Mouse (Mus musculus) hindbrain, embryonic 14.5 days (tissue): ENCODE measurements around the gene Ubqln1. TPM values are rescaled to one million over a fixed set of nuclear protein-coding genes. Genes with fewer than 3 reads are reported as not detected.

Experiments
- ATAC-seq: fragments of 200-750 bp; cut with Nextera tagmentation; 2 replicates; pipeline ENCODE4 v1.8.0; 2017; ENCODE audit warnings: moderate number of reproducible peaks, mild to moderate bottlenecking, moderate TSS enrichment, moderate library complexity; ENCODE audit not compliant: low FRiP score
- DNase-seq: peaks from one replicate; pipeline ENCODE4 v3.0.0-alpha.2; 2015; ENCODE audit warnings: low spot score
- H3K27ac ChIP-seq: fragments of 300-500 bp; sonication (generic); 2 replicates; pipeline ENCODE4 v1.5.1; 2014; ENCODE audit warnings: mild to moderate bottlenecking, moderate library complexity
- H3K27me3 ChIP-seq: fragments of 300-500 bp; sonication (generic); 2 replicates; pipeline ENCODE4 v1.6.1; 2014; ENCODE audit warnings: mild to moderate bottlenecking, low read length, mixed read lengths; ENCODE audit not compliant: control insufficient read depth, insufficient read depth
- H3K36me3 ChIP-seq: fragments of 300-500 bp; sonication (generic); replicated peaks from 2 replicates; pipeline ENCODE4 v1.6.1; 2014; ENCODE audit not compliant: control insufficient read depth, insufficient read depth
- H3K4me1 ChIP-seq: fragments of 300-500 bp; sonication (generic); replicated peaks from 2 replicates; pipeline ENCODE4 v1.6.1; 2014; ENCODE audit warnings: antibody characterized with exemption, low read length, mixed read lengths; ENCODE audit not compliant: control insufficient read depth, insufficient read depth
- H3K4me2 ChIP-seq: fragments of 300-500 bp; sonication (generic); replicated peaks from 2 replicates; pipeline ENCODE4 v1.6.1; 2014; ENCODE audit warnings: mild to moderate bottlenecking, moderate library complexity
- H3K4me3 ChIP-seq: fragments of 300-500 bp; sonication (generic); replicated peaks from 2 replicates; pipeline ENCODE4 v1.5.1; 2014; ENCODE audit warnings: mild to moderate bottlenecking, low read length
- H3K9ac ChIP-seq: fragments of 300-500 bp; sonication (generic); 2 replicates; pipeline ENCODE4 v1.6.1; 2014
- H3K9me3 ChIP-seq: fragments of 300-500 bp; sonication (generic); 2 replicates; pipeline ENCODE4 v1.6.1; 2016; ENCODE audit warnings: low read length; ENCODE audit not compliant: control insufficient read depth
- WGBS: fragments of 180-500 bp; shearing (Covaris S2); extraction: QIAGEN DNeasy Blood & Tissue Kit; methylation state at CpG from one replicate; pipeline ENCODE4 v1.1.7; 2014; 5-methylcytosine and 5-hydroxymethylcytosine counted together
- polyA plus RNA-seq: library from polyadenylated mRNA; unstranded; fragments of >200 nt; fragmentation: Nextera tagmentation; extraction: Ambion mirVana; gene quantifications from 2 replicates; pipeline ENCODE4 v1.2.1, GENCODE M21; 2014

Ubqln1 gene
- polyA plus RNA-seq, 1 experiment from 2014 or later, result 120 TPM

DNA sequence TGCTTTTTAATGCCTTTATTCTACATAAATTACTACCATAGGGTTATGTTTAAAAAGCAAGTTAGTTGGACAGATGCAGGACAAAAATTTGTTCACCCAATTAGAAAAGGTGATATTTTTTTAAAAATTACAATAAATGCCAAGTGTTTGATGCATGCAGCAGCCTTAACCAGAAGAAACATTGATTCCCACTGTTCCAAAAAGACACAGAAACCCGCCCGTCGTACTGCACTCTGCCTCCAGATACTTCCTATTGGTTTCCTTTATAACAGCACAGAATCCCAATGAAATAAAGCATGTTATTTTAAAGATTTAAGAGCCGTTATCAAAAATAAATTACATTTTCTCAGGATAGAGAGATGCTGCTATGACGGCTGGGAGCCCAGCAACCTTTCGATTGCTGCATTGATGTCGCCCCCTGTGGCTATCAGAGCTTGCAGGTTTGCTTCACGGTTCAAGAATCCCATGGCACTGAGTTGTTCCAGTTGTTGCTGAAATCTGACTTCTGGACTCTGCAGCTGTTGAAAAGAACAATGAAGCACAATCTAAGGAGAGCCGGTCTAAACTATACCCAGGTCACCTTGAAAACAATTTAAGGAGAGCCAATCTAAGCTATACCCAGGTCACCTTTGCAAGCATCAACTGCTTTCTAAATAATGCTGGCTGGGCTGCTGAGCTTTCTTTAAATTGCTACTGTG is 37.8 kb downstream of the Ubqln1 start:
- Histone ChIP-seq H3K4me2 (no peak overlapping the region), H3K4me3 (no peak overlapping the region), H3K36me3 (peaks cover 88% of the 10 kb centered on the region), H3K4me1 (no peaks in the 10 kb centered on the region), H3K9ac (no peak overlapping the region), H3K27ac (peak overlapping the region; percentile 18; the same call in 1 of the 2 replicates), H3K9me3 (no peaks in the 10 kb centered on the region), H3K27me3 (no peaks in the 10 kb centered on the region)
- DNase-seq (no peak), ATAC-seq (no peak)
- 81% methylated on average over 9 of the region's 9 CpGs for WGBS

DNA sequence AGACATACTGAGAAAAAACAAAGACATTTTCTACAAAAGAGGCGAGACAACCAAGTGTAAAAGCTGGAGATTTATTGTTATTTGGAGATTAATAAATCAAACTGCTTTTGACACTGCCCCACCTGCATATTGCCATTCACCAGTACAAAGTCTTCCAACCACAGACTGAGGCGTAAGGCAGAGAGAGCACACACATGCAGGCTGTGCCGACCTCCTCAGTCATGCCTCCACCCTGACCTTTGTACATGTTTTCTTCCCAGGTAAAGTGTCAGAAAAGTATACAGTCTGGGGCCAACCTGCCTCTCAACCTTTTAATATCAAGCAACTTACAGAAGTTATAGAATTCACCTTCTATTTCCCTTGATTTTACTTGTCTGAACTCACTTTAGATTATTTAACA is 39.3 kb downstream of the Ubqln1 start:
- no peak overlapping the region for H3K4me3 ChIP-seq
- no peak for ATAC-seq
- no peaks in the 10 kb centered on the region for H3K27me3 ChIP-seq
- H3K9ac ChIP-seq, result no peak overlapping the region
- DNase-seq, result no peak
- H3K4me1 ChIP-seq, result no peaks in the 10 kb centered on the region
- WGBS, result 93% methylated on average over 3 of the region's 3 CpGs
- H3K36me3 ChIP-seq, result peaks cover 82% of the 10 kb centered on the region
- no peak overlapping the region for H3K4me2 ChIP-seq
- no peak overlapping the region for H3K27ac ChIP-seq
- no peaks in the 10 kb centered on the region for H3K9me3 ChIP-seq

DNA sequence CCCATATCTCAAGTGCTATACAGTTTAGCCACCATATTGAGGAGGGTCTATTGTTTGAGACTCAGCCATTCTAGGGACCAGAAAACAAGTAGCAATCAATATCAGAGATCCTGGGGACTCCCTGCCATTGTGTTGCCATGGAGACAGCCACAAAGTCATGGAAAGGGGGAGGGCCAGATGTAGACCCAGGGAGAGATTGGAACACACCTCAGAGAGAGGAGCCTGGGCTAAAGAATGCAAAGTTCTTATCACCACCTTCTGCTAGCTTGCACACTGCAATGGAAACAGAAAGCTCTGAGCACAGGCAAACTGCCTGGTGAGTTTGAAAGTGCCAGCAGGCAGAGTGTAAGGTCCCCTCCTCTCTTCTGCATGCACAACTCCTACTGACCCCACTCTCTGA is 47.3 kb downstream of the Ubqln1 start:
- Histone ChIP-seq H3K9ac (no peak overlapping the region), H3K27ac (no peak overlapping the region), H3K4me3 (no peak overlapping the region), H3K9me3 (no peaks in the 10 kb centered on the region), H3K27me3 (no peaks in the 10 kb centered on the region), H3K4me1 (no peaks in the 10 kb centered on the region), H3K4me2 (no peak overlapping the region), H3K36me3 (peaks cover 29% of the 10 kb centered on the region)
- 0 out of 2 replicates have a peak, but pooled peaks have one; percentile 53 for ATAC-seq
- DNase-seq, result no peak

DNA sequence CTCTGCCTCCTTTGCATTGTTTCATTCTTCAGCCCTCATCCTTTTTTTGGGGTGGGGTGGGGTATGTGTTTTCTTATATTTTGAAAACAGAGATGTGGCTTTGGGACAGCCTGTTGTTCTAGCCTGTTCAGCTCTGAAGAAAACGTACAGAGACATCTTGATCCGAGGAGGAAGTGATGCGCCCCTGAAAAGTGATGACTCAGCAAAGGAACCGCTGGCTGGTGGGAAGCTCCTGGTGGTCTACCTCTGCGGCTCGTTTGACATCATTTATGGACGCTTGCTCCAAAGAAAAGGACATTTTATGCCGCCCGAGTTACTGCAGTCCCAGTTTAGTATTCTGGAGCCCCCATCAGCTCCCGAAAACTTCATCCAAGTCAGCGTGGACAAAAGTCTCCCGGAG is 52.1 kb downstream of the Ubqln1 start:
- ATAC-seq (no peak), DNase-seq (no peak)
- Histone ChIP-seq H3K4me3 (no peak overlapping the region), H3K9me3 (no peaks in the 10 kb centered on the region), H3K9ac (no peak overlapping the region), H3K36me3 (peaks cover 43% of the 10 kb centered on the region), H3K27me3 (no peaks in the 10 kb centered on the region), H3K27ac (no peak overlapping the region), H3K4me2 (no peak overlapping the region), H3K4me1 (peaks cover 1% of the 10 kb centered on the region; the same call in 1 of the 2 replicates)
- 96% methylated on average over 12 of the region's 12 CpGs for whole genome bisulfite sequencing

DNA sequence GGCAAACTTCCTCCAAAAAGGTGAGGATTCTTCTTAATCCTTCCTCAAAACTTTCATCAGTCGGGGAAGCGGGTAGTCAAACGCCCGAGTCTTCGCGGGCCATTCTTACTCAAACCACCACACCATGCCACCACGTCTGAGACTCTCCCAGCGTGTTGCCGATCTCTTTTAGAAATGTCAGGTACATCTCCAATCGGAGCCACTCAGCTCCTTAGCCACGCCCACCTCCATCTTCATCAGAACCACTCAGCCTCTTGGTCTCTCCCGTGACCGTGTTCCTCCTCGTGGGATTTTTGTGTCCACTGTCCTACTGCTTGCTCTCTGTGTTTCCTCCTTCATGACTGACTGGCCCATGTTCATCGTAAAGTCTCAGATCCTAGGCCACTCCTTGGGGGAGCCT is 54.7 kb downstream of the Ubqln1 start:
- no peaks in the 10 kb centered on the region for H3K27me3 ChIP-seq
- 97% methylated on average over 15 of the region's 15 CpGs for WGBS
- H3K4me2 ChIP-seq, result no peak overlapping the region
- H3K27ac ChIP-seq, result no peak overlapping the region
- H3K36me3 ChIP-seq, result peaks cover 42% of the 10 kb centered on the region
- no peak overlapping the region for H3K4me3 ChIP-seq
- H3K4me1 ChIP-seq, result peaks cover 10% of the 10 kb centered on the region
- no peaks in the 10 kb centered on the region for H3K9me3 ChIP-seq
- no peak for DNase-seq
- no peak for ATAC-seq
- no peak overlapping the region for H3K9ac ChIP-seq

DNA sequence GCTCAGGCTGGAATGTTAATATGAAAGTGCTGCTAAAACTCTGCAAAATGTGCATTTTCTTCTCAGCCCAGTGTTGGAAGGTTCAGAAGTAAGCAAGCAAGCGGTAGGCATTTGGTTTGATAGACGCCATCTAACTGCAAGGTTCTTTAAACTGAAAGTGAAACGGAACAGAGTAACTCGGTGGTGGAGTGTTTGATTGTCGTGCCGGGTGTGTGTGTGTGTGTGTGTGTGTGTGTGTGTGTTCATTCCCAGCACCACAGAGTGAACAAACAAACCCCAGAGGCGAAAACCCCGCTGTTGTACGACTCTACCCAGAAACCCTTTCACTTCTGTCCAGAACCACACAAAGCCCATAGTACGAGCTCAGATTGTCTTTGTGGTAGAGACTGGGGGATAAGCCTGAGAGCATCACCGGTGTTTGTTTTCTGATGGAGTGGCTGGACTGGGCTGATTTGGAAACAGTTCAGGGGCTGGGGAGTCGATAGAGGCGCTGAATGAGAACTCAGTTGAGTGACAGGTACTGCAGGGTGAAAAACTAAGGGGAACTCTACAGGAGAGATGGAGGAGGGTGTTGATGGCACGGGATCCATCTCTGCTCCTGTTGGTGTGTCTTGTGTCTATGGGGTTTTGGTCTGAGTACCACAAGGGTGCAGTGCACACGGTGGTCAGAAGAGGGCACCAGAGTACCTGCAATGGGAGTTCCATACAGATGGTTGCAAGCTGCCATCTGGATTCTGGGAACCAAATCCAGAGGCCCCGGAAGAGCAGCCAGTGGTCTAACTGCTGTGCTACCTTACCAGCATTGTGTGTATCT is 57.1 kb downstream of the Ubqln1 start:
- Histone ChIP-seq H3K36me3 (peaks cover 30% of the 10 kb centered on the region), H3K4me2 (peak overlapping the region; percentile 93), H3K4me1 (peaks cover 10% of the 10 kb centered on the region), H3K27ac (peak overlapping the region; percentile 68), H3K27me3 (no peaks in the 10 kb centered on the region), H3K4me3 (peak overlapping the region; percentile 88), H3K9ac (peak overlapping the region; percentile 75), H3K9me3 (no peaks in the 10 kb centered on the region)
- ATAC-seq (peak; percentile 63), DNase-seq (peak; percentile 88)
- WGBS, result 11% methylated on average over 16 of the region's 16 CpGs

DNA sequence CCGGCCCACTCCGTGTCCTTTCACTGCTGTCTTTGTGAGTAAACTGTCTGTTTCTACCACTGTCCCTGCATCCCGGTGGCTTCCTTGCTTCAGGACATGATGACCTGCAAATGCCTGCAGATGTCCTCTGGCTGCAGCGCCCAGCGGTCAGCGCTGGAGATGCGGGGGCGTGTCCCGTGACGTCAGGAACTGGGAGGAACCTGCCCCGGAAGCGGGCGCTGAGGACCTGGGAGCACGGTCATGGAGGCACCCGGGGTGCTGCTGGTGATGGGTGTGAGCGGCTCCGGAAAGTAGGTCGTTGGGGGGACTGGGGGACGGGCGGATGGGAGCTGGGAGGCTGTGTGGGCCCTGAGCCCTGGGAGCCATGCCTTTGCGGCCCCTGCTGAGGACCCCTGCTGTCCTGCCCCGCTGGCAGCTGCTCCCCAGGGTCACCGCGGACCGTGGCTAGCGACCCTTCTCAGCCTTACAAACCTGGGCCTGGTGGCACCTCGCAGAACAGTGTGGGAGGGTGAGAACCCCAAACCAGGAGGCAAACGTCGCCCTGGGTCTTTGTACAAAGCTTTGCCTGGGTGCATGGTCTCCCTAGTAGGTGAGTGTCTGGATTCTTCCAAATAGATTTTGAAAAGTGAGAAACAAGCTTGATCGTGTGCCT is 57.9 kb downstream of the Ubqln1 start, which contains the start of gene Idnk:
Gene Idnk, plus strand, starts transcription at position 203 of the 652 bp plus-strand sequence.
- peak within 1 kb of the TSS; percentile 75 for H3K9ac ChIP-seq
- peak within 1 kb of the TSS; percentile 88 for H3K4me3 ChIP-seq
- H3K4me1 ChIP-seq, result peaks cover 10% of the 10 kb centered on the region
- no peaks in the 10 kb centered on the region for H3K27me3 ChIP-seq
- ATAC-seq (peak; percentile 85), DNase-seq (peak; percentile 89)
- WGBS, result under 1% methylated on average over 30 of the region's 30 CpGs
- H3K4me2 ChIP-seq, result peak within 1 kb of the TSS; percentile 93
- no peaks in the 10 kb centered on the region for H3K9me3 ChIP-seq
- H3K36me3 ChIP-seq, result peaks cover 23% of the 10 kb centered on the region
- peak within 1 kb of the TSS; percentile 68 for H3K27ac ChIP-seq

DNA sequence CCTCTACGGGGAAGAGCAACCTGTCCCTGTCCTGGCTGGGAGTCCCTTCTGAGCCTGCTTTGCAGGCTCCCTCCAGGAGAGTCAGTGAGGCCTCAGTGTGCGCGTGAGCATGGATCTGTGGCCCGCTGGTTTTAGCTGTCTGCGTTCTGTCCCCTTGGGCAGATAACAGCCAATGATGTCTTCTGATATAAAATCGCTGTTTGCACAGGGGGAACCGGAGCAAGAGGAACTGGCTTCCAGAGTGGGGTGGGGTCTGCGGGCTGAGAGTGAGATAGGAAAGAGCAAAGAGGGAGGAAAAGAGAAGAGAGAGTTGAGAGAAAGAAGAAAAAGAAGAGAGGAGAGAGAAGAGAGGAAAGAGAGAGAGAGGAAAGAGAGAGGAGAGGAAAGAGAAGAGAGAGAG is 58.4 kb downstream of the Ubqln1 start:
- Histone ChIP-seq H3K27me3 (no peaks in the 10 kb centered on the region), H3K9ac (peak overlapping the region; percentile 75), H3K4me3 (peak overlapping the region; percentile 88), H3K27ac (peak overlapping the region; percentile 68), H3K36me3 (peaks cover 22% of the 10 kb centered on the region), H3K9me3 (no peaks in the 10 kb centered on the region), H3K4me1 (peaks cover 10% of the 10 kb centered on the region), H3K4me2 (peak overlapping the region; percentile 93)
- ATAC-seq, result no peak
- 18% methylated on average over 8 of the region's 8 CpGs for WGBS
- no peak for DNase-seq

DNA sequence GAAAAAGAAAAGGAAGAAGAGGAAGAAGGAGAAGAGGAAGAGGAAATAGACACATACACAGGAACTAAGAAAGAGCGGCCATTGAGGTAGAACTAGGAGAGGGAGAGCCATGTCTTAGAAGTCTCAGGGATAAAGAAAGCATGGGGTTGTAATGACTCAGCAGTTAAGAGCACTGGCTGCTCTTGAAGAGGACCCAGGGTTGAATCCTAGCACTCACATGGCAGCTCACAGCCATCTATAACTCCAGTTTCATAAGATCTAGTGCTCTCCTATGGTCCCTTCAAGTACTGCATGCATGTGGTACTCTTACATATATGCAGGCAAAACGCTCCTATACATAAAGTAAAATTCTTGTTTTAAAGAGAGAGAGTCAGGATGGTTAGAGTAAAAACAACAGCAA is 59.4 kb downstream of the Ubqln1 start:
- Histone ChIP-seq H3K4me3 (no peak overlapping the region), H3K4me2 (no peak overlapping the region), H3K27me3 (no peaks in the 10 kb centered on the region), H3K36me3 (peaks cover 13% of the 10 kb centered on the region), H3K9ac (no peak overlapping the region), H3K4me1 (peaks cover 10% of the 10 kb centered on the region), H3K9me3 (no peaks in the 10 kb centered on the region), H3K27ac (no peak overlapping the region)
- 87% methylated on average over 2 of the region's 2 CpGs for WGBS
- DNase-seq, result no peak
- ATAC-seq, result no peak
